Mouse (Mus musculus): ENCODE measurements around the gene Olfr50. TPM values are rescaled to one million over a fixed set of nuclear protein-coding genes. Genes with fewer than 3 reads are reported as not detected.

Gene Olfr50
- not detected in 3 replicates for total RNA-seq (2017)

GRCm38 (mm10) chr2:36790238-36790637 is at the start of gene Olfr50:
Olfr50 (plus strand) TSS chr2:36790538.
- no peak for ATAC-seq (replicated peaks; ENCODE audit: insufficient number of reproducible peaks, low FRiP score, low TSS enrichment, poor library complexity, severe bottlenecking)

GRCm38 (mm10) chr2:36783976-36784375 is 6.4 kb upstream of the Olfr50 start, which contains the start of gene Olfr348:
Olfr348 (plus strand) TSS chr2:36784276.
- ATAC-seq (replicated peaks; ENCODE audit: insufficient number of reproducible peaks, low FRiP score, low TSS enrichment, poor library complexity, severe bottlenecking) = no peak

- ATAC-seq (replicated peaks; ENCODE audit: insufficient number of reproducible peaks, low FRiP score, low TSS enrichment, poor library complexity, severe bottlenecking) = no peak
These were observed 26.6 kb downstream of the Olfr50 start, which contains the start of gene Olfr3 for GRCm38 (mm10) chr2:36816932-36817331. Olfr3 (minus strand) TSS chr2:36817032.

GRCm38 (mm10) chr2:36846010-36846409 is 55.7 kb downstream of the Olfr50 start, which contains the start of gene Olfr350:
Olfr350 (plus strand) TSS chr2:36846310.
- ATAC-seq (replicated peaks; ENCODE audit: insufficient number of reproducible peaks, low FRiP score, low TSS enrichment, poor library complexity, severe bottlenecking) = no peak

Other genes with a start within 250 kb of the Olfr50 start
- gene Olfr344, start 223.9 kb upstream of the Olfr50 start, total RNA-seq (2017) = not detected in 3 replicates
- gene Olfr345, start 150.5 kb upstream of the Olfr50 start, total RNA-seq (2017) = not detected in 3 replicates
- not detected in 3 replicates for gene Olfr346, start 104.8 kb upstream of the Olfr50 start, total RNA-seq (2017)
- not detected in 3 replicates for gene Olfr347, start 58.6 kb upstream of the Olfr50 start, total RNA-seq (2017)
- gene Olfr348, start 6.3 kb upstream of the Olfr50 start, total RNA-seq (2017) = not detected in 3 replicates
- gene Olfr3, start 26.5 kb downstream of the Olfr50 start, total RNA-seq (2017) = 1.7 TPM in 1 of 3 replicates, not detected in the others
- not detected in 3 replicates for gene Olfr350, start 55.8 kb downstream of the Olfr50 start, total RNA-seq (2017)
- gene Olfr351, start 72.1 kb downstream of the Olfr50 start, total RNA-seq (2017) = not detected in 3 replicates
- not detected in 3 replicates for gene Olfr352, start 77.9 kb downstream of the Olfr50 start, total RNA-seq (2017)
- gene Olfr353, start 102.4 kb downstream of the Olfr50 start, total RNA-seq (2017) = not detected in 3 replicates
- not detected in 3 replicates for gene Olfr354, start 115.1 kb downstream of the Olfr50 start, total RNA-seq (2017)
- not detected in 3 replicates for gene Olfr355, start 138.4 kb downstream of the Olfr50 start, total RNA-seq (2017)
- not detected in 3 replicates for gene Olfr356, start 146.6 kb downstream of the Olfr50 start, total RNA-seq (2017)
- not detected in 3 replicates for gene Olfr357, start 203.3 kb downstream of the Olfr50 start, total RNA-seq (2017)
- not detected in 3 replicates for gene Olfr358, start 218.8 kb downstream of the Olfr50 start, total RNA-seq (2017)